Mouse (Mus musculus) kidney, postnatal 0 days (tissue): Measurements from ENCODE around the gene Spdye4b. TPM values are rescaled to one million over a fixed set of nuclear protein-coding genes. Genes with fewer than 3 reads are reported as not detected.
A peak's percentile ranks its signal among the peaks of the same experiment; 100 is the strongest.
"Not testable (repeated sequence)": the region's sequence is repeated elsewhere in the genome, so short reads cannot be mapped to it uniquely, and the experiment has no call there.

Experiments
- ATAC-seq: fragments of 200-750 bp; cut with Nextera tagmentation; replicated peaks from 2 replicates; pipeline ENCODE4 v1.8.0; 2017; ENCODE audit warnings: low read depth, moderate number of reproducible peaks, moderate TSS enrichment, moderate library complexity; ENCODE audit not compliant: low FRiP score
- DNase-seq: peaks from one replicate; pipeline ENCODE4 v3.0.0-alpha.2; 2016; ENCODE audit warnings: low spot score
- H3K27ac ChIP-seq: fragments of 300-500 bp; sonication (generic); 2 replicates; pipeline ENCODE4 v1.5.1; 2014; ENCODE audit warnings: mild to moderate bottlenecking
- H3K27me3 ChIP-seq: fragments of 300-500 bp; sonication (generic); 2 replicates; pipeline ENCODE4 v1.6.1; 2014; ENCODE audit warnings: low read length, mixed read lengths; ENCODE audit not compliant: insufficient read depth
- H3K36me3 ChIP-seq: fragments of 300-500 bp; sonication (generic); 2 replicates; pipeline ENCODE4 v1.6.1; 2014; ENCODE audit warnings: low read length, mixed read lengths; ENCODE audit not compliant: insufficient read depth
- H3K4me1 ChIP-seq: fragments of 300-500 bp; sonication (generic); replicated peaks from 2 replicates; pipeline ENCODE4 v1.6.1; 2014; ENCODE audit warnings: antibody characterized with exemption, low read length, mixed read lengths; ENCODE audit not compliant: insufficient read depth
- H3K4me2 ChIP-seq: fragments of 300-500 bp; sonication (generic); 2 replicates; pipeline ENCODE4 v1.6.1; 2014; ENCODE audit warnings: mild to moderate bottlenecking, low read length, moderate library complexity, mixed read lengths
- H3K4me3 ChIP-seq: fragments of 300-500 bp; sonication (generic); replicated peaks from 2 replicates; pipeline ENCODE4 v1.5.1; 2014; ENCODE audit warnings: low read depth, low read length
- H3K9ac ChIP-seq: fragments of 300-500 bp; sonication (generic); 2 replicates; pipeline ENCODE4 v1.6.1; 2014; ENCODE audit warnings: low read depth, low read length
- H3K9me3 ChIP-seq: fragments of 300-500 bp; sonication (generic); replicated peaks from 2 replicates; pipeline ENCODE4 v1.6.1; 2016; ENCODE audit warnings: low read length, inconsistent platforms, mixed read lengths
- CTCF ChIP-seq: IDR thresholded peaks from 2 replicates; pipeline ENCODE4 v1.5.1; 2016; ENCODE audit warnings: antibody characterized with exemption, low read depth, mild to moderate bottlenecking, moderate library complexity
- WGBS: fragments of 180-500 bp; shearing (Covaris S2); extraction: QIAGEN DNeasy Blood & Tissue Kit; methylation state at CpG from one replicate; pipeline ENCODE4 v1.1.7; 2014; 5-methylcytosine and 5-hydroxymethylcytosine counted together
- polyA plus RNA-seq: library from polyadenylated mRNA; unstranded; fragments of >200 nt; fragmentation: Nextera tagmentation; extraction: Ambion mirVana; gene quantifications from 2 replicates; pipeline ENCODE4 v1.2.1, GENCODE M21; 2015

The Spdye4b gene
- polyA plus RNA-seq, result not detected in 2 replicates

DNA sequence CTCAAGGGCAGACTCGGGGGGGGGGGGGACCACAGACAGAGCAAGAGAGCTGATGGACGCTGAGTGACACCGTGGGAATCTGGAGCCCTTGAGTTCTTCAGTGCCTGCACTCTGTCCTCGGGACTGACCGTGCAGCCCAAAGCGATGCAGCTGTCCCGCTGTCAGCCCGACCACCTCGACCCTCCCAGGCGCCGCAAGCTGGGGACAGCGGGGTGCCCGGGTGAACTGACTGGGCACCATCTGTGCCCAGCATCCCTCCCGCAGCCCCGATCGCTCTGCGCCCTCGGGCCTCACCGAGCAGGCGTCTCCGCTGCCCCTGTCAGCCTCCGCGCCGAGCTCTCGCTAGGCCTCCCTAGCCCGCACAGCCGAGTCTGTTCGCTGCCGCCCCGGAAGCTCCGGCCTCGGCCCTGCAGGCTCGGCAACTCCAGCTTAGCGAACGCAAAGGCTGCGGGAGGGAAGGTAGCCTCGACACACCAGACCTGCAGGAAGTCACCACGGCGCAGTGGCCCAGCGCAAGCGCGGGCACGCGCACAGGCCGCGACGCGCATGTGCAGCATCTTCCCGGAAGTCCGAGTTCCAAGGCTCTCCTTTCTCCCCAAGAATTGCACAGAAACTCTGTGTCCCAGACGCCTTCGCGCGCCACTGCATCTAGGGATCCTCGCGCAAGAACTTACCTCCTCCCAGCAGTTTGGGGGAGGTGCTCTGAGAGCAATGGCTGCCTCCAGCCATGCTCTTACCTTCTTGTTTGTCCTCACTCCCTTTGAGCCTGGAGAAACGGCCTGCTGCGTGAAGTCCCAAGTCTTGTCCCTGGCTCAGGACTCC is at the start of gene Spdye4b, which contains the start of gene Rbak:
Spdye4b (plus strand) TSS at position 763 of the 822 bp plus-strand sequence.
Rbak (minus strand) TSS at position 521 of the 822 bp plus-strand sequence.
- DNase-seq (peak; percentile 99), ATAC-seq (peak; percentile 93)
- peak within 1 kb of the TSS; percentile 80; the same call in 1 of the 2 replicates for H3K27ac ChIP-seq
- H3K27me3 ChIP-seq, result no peaks in the 10 kb centered on the region
- peak within 1 kb of the TSS; percentile 81 for H3K4me2 ChIP-seq
- TF ChIP-seq CTCF, result no peak
- WGBS, result under 1% methylated on average over 58 of the region's 58 CpGs
- H3K4me3 ChIP-seq, result peak within 1 kb of the TSS; percentile 74
- H3K9ac ChIP-seq, result peak within 1 kb of the TSS; percentile 87
- H3K36me3 ChIP-seq, result peaks cover 21% of the 10 kb centered on the region
- H3K9me3 ChIP-seq, result no peaks in the 10 kb centered on the region
- no peaks in the 10 kb centered on the region for H3K4me1 ChIP-seq

DNA sequence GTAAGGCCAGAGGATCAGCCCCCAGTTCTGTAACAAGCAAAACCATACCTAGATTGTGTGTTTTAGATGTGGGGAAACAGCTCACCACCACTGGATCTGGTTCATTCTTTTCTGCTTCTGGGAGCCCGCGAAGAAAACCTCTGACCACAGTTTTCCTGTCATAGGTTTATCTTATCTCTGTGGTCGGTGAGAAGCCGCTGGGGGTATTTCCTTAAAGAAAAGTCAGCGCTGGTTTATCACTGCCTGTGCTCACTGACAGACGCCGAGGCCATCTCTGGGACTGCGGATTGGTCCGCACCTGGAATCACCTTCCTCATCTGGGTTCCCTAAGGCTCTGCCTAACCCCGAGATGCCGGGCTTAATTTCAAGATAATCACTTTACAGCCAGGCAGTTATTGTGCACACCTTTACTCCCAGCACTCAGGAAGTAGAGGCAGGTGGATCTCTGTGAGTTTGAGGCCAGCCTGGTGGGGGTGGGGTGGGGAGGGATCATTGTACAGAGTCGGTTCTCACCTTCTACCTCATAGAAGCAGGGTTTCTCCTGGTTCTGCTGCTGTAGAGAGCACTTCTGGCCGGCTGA is 47.8 kb upstream of the Spdye4b start:
- Histone ChIP-seq H3K27me3 (no peaks in the 10 kb centered on the region), H3K36me3 (no peaks in the 10 kb centered on the region), H3K4me3 (no peak overlapping the region), H3K27ac (no peak overlapping the region), H3K9ac (no peak overlapping the region), H3K4me2 (no peak overlapping the region), H3K4me1 (no peaks in the 10 kb centered on the region), H3K9me3 (no peaks in the 10 kb centered on the region)
- ATAC-seq, result no peak
- WGBS, result 82% methylated on average over 13 of the region's 13 CpGs
- TF ChIP-seq CTCF, result no peak
- no peak for DNase-seq

DNA sequence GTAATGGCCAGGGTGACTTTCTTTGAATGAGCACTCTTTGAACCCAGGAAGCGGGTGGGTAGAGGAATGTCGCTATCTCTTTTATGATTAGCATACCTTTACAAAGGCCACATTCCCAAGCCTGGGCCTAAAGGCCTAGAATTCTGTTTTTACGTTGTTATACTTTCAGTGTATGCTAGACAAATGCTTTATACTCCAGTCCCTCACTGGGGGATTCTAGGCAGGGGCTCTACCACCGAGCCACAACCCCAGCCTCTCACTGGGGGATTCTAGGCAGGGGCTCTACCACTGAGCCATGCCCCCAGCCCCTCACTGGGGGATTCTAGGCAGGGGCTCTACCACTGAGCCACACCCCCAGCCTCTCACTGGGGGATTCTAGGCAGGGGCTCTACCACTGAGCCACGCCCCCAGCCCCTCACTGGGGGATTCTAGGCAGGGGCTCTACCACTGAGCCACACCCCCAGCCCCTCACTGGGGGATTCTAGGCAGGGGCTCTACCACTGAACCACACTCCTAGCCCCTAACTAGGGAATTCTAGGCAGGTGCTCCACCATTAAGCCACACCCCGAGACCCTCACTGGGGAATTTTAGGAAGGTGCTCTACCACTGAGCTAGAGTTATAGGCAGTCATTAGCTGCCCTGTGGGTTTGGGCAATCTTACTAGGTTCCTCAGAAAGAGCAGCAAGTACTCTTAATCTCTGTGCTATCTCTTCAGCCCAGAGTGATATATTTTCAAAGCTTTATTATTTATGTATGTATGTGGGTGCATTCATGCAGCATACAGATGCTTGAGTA is 46.4 kb upstream of the Spdye4b start:
- not testable (repeated sequence) for H3K9ac ChIP-seq, ATAC-seq, H3K27me3 ChIP-seq, H3K36me3 ChIP-seq, H3K4me1 ChIP-seq, H3K4me2 ChIP-seq, H3K9me3 ChIP-seq, H3K27ac ChIP-seq, H3K4me3 ChIP-seq, DNase-seq
- 82% methylated on average over 3 of the region's 6 CpGs for WGBS

DNA sequence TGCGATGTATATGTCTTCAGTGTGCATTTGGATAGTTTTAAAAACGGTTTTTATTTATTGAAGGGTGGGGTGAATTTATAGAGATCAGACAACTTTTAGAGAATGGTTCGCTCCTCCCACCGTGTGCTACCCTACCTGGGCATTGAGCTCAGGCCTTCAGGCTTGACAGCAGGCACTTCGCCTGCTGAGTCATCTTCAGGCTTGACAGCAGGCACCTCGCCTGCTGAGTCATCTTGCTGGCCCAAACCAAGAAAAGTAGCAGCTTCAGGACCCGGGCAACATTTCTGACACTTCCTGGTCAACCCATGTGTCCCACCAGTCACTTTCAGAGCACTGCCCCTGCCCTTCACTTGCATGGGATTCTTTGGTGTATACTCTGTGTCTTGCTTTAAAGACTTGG is 45.8 kb upstream of the Spdye4b start:
- Histone ChIP-seq H3K4me1 (no peaks in the 10 kb centered on the region), H3K27ac (no peak overlapping the region), H3K4me3 (no peak overlapping the region), H3K9me3 (no peaks in the 10 kb centered on the region), H3K36me3 (no peaks in the 10 kb centered on the region), H3K27me3 (no peaks in the 10 kb centered on the region), H3K9ac (no peak overlapping the region), H3K4me2 (no peak overlapping the region)
- DNase-seq (no peak), ATAC-seq (no peak)
- TF ChIP-seq CTCF, result no peak
- WGBS, result 91% methylated on average over 7 of the region's 7 CpGs

DNA sequence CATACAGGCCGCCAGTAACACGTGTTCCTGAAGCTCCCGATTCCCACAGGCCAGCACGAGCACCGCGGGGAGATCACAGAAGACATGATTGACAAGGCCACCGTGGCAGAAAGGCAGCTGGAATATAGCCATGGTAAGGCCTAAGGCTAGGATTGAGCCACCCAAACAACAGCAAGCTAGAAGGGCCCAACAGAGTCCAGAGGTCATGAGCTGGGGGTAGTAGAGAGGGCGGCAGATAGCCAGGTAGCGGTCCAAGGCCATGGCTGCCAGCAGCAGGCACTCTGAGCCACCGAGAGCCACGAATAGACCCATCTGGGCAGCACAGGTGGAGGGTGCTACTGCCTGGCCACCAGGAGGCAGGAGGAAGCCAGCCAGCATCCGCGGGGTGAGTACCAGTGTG is 43.2 kb upstream of the Spdye4b start:
- Histone ChIP-seq H3K9me3 (no peaks in the 10 kb centered on the region), H3K36me3 (no peaks in the 10 kb centered on the region), H3K4me3 (no peak overlapping the region), H3K27ac (no peak overlapping the region), H3K4me1 (no peaks in the 10 kb centered on the region), H3K4me2 (no peak overlapping the region), H3K9ac (no peak overlapping the region), H3K27me3 (no peaks in the 10 kb centered on the region)
- ATAC-seq (no peak), DNase-seq (no peak)
- TF ChIP-seq CTCF, result no peak
- 90% methylated on average over 13 of the region's 13 CpGs for WGBS

DNA sequence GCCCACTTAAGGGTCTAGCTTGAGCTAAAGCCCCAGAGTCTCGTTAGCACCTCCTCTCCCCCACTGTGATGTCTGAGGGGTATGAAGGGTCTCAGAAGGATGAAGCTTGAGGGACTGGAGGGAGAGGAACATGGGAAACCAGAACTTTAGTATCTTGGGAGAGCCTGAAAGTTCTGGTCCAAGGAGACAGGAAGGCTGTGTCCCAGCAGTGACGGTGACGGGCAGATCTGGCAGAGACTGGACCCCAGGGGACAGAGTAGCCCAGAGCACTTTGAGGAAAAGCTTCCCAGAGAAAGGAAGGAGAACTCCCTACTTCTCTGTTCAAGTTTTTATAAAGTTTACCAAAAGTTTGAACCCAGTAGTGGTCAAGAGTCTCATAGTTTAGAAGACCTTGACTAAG is 33.3 kb upstream of the Spdye4b start, which contains the start of gene Olfr718-ps1:
Olfr718-ps1 (minus strand) TSS at position 101 of the 400 bp plus-strand sequence.
- no peak within 1 kb of the TSS for H3K9ac ChIP-seq
- TF ChIP-seq CTCF, result no peak
- no peaks in the 10 kb centered on the region for H3K27me3 ChIP-seq
- H3K4me3 ChIP-seq, result no peak within 1 kb of the TSS
- no peaks in the 10 kb centered on the region for H3K36me3 ChIP-seq
- H3K27ac ChIP-seq, result no peak within 1 kb of the TSS
- no peaks in the 10 kb centered on the region for H3K9me3 ChIP-seq
- no peaks in the 10 kb centered on the region for H3K4me1 ChIP-seq
- WGBS, result 67% methylated on average over 3 of the region's 3 CpGs
- no peak for ATAC-seq
- no peak for DNase-seq
- no peak within 1 kb of the TSS for H3K4me2 ChIP-seq
